Mouse (Mus musculus): ENCODE data around the gene Iah1.
A peak's percentile ranks its signal among the peaks of the same experiment; 100 is the strongest.

Gene Iah1

DNA sequence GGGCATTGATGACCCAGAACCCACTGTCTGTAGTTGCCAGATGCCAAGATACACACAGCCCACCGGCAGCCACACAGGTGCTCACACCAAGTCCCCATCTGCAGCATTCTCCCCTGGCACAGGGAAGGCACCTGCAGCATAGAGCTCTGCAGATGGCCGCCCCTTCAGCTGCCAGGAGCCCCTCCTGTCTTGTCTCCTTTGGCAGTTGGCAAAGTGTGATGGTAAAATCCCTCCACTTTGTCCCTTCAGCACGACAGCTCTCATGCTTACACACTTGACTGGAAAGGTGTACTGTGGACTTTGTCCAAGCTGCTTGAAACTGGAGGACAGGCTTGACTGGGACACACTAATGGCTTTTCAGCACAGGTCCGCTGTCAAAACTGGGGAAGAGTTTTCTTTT lies 4.1 kb downstream of the Iah1 start:
- DNase-seq, result peak; percentile 75

DNA sequence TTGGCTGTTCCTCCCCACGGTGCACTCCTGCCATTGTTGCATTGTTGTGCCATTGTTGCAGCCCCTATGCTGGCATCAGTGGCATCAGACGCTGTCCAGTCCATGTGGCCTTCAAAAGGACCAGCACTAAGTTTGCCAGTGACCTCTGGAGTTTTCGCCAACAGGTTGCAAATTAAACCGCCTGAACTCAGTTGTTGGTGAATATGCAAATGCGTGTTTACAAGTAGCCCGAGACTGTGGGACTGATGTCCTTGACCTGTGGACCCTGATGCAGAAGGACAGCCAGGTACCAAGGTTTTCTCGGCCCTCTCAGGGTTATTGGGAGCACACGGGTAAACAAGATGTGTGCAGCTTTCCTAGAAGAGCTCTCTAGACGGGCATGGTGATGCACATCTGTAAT lies 5.0 kb downstream of the Iah1 start:
- no peak for DNase-seq

DNA sequence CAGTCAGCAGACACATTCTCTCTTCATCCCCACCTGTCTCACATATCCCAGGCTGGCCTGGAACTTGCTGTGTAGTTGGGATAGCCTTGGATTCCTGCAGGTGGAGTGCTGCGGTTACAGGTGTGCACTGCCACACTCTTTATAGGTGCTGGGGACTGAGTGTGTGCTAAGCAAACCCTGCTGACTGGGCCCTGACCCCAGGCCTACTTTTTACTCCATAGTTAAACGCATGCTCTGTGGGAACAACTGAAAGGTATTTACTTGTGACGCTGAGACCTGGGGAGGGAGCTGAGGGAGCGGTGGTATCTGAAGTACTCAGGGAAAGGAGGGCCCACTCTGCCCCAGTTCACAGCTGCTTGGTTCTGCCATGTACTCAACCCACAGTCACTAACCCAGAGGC lies 6.1 kb downstream of the Iah1 start:
- DNase-seq, result no peak

GRCm38 (mm10) chr12:21322856-21323255 lies 6.7 kb downstream of the Iah1 start:
- no peak for DNase-seq

DNA sequence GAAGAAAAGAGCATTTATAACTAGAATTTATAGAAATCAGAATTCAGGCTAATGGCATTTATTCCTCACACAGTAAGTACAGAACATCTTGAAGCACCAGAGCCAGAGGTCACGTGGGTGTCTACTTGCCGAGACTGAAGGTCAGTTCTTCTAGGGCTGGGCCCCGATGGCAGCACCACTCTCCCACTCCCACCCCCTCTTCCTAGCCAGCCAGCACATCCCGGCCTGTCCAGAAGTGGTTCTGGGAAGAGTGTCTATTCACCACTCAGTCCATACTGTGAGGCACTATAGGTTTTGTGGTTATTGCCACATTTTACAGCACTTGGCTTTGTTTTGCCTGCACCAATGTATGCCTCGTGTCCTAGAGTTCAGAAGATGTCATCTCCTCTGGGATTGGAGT lies 7.9 kb downstream of the Iah1 start:
- DNase-seq, result no peak

DNA sequence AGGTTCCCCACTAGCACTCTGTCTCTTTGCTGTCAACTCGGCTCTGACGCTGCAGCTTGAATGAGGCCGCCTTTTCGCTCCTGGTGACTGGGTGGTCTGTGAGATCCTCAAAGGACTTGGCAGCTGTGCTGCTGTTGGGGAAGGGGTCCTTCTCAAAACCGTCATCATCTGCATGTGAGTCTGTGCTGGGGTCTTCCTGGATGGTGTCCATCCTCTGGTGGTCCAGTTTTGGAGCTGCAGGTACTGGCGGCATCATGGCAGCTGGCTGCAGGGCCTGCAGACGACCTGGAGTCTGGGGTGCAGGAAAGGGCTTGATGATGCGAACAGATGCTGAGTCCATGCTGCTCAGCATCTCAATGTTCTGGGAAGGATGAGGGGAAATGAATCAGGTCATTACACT lies 9.1 kb downstream of the Iah1 start:
- no peak for DNase-seq

- DNase-seq, result no peak
These were observed 10.1 kb downstream of the Iah1 start for GRCm38 (mm10) chr12:21326325-21326724.

DNA sequence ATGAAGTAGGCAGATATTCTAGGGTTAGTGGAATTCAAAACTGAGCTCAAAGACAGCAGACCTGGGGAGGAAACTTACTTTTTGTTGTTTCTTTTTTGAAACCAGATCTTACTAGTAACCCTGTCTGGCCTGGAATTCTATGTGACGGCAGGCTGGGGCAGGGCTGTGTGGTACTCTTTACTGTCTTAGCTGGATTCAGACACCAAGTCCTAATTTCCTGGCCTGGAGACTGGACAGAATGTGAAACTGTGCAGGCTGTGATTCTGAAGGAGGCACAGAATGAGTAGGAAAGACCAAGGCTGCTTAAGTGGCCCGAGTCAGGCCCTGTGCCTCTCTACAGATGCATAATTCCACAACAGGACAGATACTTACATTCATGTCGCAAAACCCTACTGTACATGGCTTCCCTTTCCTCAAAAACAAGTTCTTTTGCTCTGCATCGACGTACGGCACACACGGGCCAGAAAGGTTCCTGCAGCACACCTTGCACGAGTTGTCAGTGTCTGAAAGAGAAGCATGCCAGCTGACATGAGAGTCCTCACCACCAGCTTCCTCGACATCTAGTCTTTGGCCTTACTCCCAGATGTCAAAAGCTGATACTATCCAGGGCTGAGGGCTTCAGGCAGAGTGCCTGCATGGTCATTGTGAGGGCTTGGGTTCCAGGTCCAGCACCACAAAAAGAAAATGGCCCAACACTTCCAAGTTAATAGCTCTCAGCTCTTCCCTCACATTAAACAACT lies 13.6 kb downstream of the Iah1 start:
- DNase-seq, result no peak

DNA sequence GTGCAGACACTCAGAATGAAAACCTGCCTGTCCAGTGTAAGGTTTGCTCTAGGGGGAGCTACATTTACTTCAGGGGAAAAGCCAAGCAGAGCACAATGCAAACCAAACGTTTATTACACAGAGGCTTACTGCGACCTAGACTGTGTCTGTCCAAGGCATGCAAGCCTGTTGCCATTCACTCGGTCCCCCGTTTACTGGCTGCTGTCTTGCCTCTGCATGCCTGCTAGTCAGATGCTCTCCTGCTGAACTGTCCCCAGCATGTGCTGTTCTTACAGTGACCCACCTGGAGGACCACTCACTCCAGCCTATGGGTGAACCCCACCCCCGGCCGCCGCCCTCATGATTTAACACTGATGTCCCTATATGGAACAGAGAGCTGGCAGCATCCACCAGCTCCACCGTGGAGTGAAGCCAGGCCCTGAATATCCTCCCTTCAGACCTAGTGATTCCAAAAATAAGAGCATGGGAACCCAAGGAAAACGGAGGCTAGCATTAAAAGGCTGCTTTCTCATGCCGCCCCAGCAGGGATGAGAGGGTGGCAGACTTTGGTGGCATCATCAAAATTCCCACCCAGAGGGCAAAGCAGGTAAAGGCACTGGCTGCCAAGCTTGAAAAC lies 14.9 kb downstream of the Iah1 start:
- no peak for DNase-seq

DNA sequence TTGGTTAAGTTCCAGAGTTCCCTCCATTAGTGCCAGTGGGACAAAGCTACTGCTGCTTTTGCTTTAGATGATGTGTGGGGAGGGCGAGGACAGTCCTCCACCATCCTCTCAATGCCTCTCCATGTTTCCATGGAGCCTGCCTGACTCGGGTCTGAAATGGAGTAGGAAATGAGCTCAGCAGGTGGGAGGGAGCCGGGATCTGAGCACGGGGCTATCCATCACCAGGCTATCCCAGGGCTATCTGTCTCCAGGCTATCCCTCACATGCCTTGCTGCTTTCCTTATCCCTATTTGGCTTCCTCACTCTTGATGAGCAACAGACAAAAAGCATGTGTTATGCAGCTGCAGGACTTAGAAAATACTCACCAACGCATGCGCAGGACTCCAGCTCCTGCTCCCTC lies 15.5 kb downstream of the Iah1 start:
- no peak for DNase-seq

DNA sequence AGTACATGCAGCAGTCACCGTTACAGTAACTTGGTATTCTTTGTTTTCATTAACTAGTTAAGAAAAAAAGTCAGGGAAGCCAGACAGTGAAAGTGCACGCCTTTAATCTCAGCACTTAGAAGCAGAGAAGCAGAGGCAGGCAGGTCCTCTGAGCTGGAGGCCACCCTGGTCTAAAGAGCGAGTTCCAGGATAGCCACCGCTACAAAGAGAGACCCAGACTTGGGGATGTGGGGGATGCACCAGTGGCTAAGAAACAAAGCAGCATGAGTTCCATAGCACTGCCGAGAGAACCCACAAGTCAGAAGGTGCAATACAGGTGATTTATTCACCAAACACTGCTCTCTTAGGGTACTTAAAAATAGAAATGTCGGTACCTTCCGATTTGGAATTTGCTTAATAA lies 16.8 kb downstream of the Iah1 start:
- no peak for DNase-seq

DNA sequence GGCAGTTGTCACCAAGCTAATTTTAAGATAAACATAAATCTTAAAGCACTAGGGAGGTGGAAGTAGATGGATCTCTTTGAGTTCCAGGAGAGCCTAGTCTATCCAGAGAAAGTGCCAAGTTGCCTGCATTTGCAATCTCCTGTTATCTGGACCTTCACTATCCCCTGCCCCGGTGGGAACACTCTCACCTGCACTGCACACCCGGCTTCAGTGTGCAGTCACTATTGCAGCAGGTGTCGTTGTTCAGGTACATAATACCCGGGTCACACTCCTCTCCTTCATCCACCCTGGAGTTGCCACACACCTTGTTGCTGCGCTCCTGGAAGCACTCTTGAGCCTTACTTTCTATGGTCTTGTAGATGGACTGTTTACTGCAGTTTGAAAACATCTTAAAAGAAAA lies 17.6 kb downstream of the Iah1 start:
- DNase-seq, result no peak

GRCm38 (mm10) chr12:21335869-21336268 lies 19.7 kb downstream of the Iah1 start:
- DNase-seq, result peak; percentile 62

GRCm38 (mm10) chr12:21337171-21337570 lies 21.0 kb downstream of the Iah1 start:
- DNase-seq, result no peak

- no peak for DNase-seq
These were observed 24.5 kb downstream of the Iah1 start for GRCm38 (mm10) chr12:21340674-21341073.

GRCm38 (mm10) chr12:21346972-21347371 lies 30.8 kb downstream of the Iah1 start:
- no peak for DNase-seq

GRCm38 (mm10) chr12:21350113-21350876 lies 34.1 kb downstream of the Iah1 start:
- no peak for DNase-seq

DNA sequence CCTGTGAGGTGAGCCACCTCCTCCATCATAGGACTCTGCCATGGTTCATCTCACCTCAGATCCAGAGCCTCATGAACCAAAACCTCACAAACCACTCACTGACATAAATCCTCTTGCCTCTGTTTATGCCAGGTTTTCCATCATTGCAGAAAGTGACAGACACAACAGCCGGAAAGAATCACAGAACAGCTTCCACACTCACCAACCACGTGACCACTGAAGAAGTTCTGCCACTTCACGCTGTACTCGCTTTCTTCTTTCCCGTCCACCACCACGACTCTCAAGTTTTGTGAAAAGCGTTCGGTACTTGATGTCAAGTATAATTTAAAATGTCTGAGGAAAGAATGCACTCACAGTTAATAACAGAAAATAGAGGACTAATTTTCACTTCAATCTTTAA lies 37.5 kb downstream of the Iah1 start:
- DNase-seq, result peak; percentile 63

DNA sequence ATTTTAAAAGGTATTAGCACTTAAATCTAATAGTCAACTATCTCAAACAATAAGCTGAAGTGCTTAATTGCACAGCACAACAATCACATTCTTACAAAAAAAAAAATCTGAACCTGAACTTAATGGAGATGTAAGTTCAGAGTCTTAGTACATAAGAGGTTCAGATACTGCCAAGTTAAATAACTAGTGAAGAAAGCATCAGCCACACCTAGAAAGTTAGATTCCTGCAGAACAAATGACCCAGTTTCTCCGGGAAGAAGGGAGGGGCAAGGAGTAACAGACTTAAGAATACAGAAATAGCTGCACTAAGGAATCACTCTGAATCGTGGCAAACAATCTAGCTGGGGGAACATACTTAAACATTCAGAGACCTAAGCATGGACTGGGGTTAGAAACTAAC lies 46.5 kb downstream of the Iah1 start:
- peak; percentile 65 for DNase-seq

GRCm38 (mm10) chr12:21363195-21363594 lies 47.0 kb downstream of the Iah1 start:
- no peak for DNase-seq

GRCm38 (mm10) chr12:21364624-21365435 lies 48.6 kb downstream of the Iah1 start:
- no peak for DNase-seq

DNA sequence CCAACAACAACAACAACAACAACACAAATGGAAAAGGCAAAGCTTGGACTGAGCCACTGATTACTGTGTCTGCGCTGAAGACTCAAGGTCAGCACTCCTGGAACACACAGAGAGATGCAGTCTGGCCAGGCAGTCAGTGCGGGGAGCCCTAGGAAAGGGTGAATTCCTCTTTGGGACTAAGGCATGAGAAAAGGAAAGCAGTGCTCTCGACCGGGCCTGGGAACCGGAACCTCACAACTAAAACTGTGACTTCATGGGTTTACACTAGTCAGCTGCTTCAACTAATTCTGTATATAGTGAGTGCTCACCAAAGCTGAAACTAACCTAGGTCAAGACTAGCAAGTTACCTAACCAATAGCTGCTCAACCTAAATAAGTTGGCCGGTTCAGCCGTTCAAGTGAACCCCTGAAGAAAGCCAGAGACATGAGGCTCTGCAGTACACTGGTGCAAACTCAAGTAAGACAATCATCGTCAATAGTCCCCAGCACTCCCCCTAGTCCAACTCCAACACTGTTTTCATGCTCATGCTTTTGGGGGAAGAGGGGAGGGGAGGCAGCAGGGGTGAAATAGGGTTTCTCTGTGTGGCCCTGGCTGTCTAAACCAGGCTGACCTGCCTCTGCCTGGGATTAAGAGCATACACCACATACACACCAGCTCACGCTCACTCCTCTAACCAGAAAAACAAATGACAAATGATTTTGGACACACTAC lies 52.3 kb downstream of the Iah1 start:
- DNase-seq, result no peak

GRCm38 (mm10) chr12:21369087-21369410 lies 52.9 kb downstream of the Iah1 start:
- DNase-seq, result peak; percentile 37
